Mouse (Mus musculus): ENCODE results near the gene Ptges. TPM values are rescaled to one million over a fixed set of nuclear protein-coding genes. Genes with fewer than 3 reads are reported as not detected.

The Ptges gene
- total RNA-seq, 2 experiments from 2014 or later: 1.9 to 3.2 TPM

GRCm38 (mm10) chr2:30862081-30862480 is 67.6 kb downstream of the Ptges start:
- DNase-seq: no peak
- intact Hi-C loops (cut with DNase I): no loop called here

GRCm38 (mm10) chr2:30859782-30860181 is 69.9 kb downstream of the Ptges start:
- intact Hi-C loops (cut with DNase I): no loop called here
- DNase-seq: no peak

DNA sequence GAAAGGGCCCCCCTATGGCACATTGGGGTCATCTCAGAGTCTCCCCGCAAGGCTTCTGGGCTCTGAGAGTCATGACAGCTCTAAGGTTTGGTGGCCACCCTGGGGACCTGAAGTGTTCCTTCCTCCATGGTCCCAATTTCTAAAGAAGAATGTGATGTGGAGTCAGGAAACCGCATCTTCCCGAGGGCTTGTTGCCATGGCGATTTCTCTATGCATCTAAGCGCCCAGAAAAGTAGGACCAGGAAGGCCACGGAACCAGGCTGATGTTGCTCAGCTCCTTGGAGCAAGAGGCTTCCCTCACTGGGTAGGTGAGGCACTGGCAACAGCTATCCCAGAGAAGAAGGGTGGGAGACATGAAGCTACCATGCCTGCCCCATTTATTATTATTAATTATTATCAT is 72.6 kb downstream of the Ptges start:
- intact Hi-C loops (cut with DNase I): no loop called here
- DNase-seq: no peak

DNA sequence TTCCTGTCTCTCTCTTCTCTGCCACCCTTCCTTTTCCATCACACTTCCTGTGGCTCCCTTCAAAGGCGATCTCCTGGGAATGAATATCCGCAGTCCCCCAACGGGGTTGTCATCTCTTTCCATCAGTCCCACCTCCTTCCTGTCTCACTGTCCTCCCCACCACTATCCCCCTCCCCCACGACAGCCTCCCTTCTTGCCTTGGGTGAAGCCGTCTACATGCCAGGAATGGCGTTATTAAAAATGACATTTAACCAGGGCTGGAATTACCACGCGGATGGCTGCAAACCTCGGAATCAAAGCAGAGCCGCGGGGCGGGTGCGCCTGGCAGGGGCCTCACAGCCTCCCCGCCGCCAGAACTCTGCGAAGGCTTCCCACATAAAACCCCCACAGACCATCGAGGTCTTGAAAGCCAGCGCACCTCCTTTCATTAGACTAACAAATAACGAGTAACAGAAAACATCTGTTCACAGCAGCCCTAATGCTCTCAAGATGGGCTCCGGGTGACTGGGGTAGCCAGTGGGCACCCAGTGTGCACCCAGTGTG is 76.8 kb downstream of the Ptges start:
- peak in 1 of 2 experiments; percentile 13 for DNase-seq
- intact Hi-C loops (cut with DNase I): no loop called here

GRCm38 (mm10) chr2:30850581-30850980 is 79.1 kb downstream of the Ptges start:
- intact Hi-C loops (cut with DNase I): no loop called here
- DNase-seq: no peak

GRCm38 (mm10) chr2:30848184-30848583 is 81.5 kb downstream of the Ptges start:
- DNase-seq: no peak
- intact Hi-C loops (cut with DNase I): no loop called here

DNA sequence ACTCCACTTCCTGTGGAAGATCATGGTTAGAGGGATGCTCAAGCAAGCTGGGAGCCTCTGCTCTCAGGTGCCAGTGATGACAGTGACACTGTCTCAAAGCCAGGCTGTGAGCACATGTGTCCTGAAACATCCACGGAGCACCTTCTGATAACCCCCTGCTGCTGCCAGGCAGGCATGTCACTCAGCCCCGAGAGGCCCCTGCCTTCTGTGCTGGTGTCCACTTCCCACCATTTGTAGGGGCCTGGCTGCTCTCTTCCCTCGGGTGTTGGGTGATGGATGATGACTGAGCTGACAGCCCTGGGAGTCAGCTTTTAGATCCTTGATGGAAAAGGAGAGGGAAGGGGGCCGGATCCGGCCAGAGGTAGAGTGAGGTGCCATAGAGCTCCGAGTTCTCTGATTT is 82.9 kb downstream of the Ptges start:
- intact Hi-C loops (cut with DNase I): no loop called here
- no peak for DNase-seq

GRCm38 (mm10) chr2:30846236-30846635 is 83.4 kb downstream of the Ptges start:
- DNase-seq: no peak
- intact Hi-C loops (cut with DNase I): no loop called here

- intact Hi-C loops (cut with DNase I): no loop called here
- DNase-seq: peak; percentile 47 to 52
Measured at GRCm38 (mm10) chr2:30845152-30846070, 84.3 kb downstream of the Ptges start.

GRCm38 (mm10) chr2:30842615-30843014 is 87.0 kb downstream of the Ptges start:
- intact Hi-C loops (cut with DNase I): no loop called here
- no peak for DNase-seq

Other genes with a start within 250 kb of the Ptges start
- gene 1700001O22Rik, start 126.2 kb downstream of the Ptges start, total RNA-seq (2021): 1 to 10 TPM in 1 of 2 experiments, under 1 TPM in 1; 0.57 to 1.0 TPM
- gene Ntmt1, start 122.0 kb downstream of the Ptges start, total RNA-seq (2021): 10 to 100 TPM; 30.0 to 34.5 TPM
- gene Asb6, start 99.5 kb downstream of the Ptges start, total RNA-seq (2021): 1 to 10 TPM; 7.9 to 9.0 TPM
- 1 to 10 TPM in 1 of 2 experiments, under 1 TPM in 1; 0.80 to 1.2 TPM for gene Prrx2, start 94.9 kb downstream of the Ptges start, total RNA-seq (2021)
- 10 to 100 TPM; 25.0 to 26.1 TPM for gene Tor1b, start 23.1 kb upstream of the Ptges start, total RNA-seq (2021)
- 10 to 100 TPM; 13.5 to 13.9 TPM for gene Tor1a, start 38.1 kb upstream of the Ptges start, total RNA-seq (2021)
- gene BC005624, start 52.3 kb upstream of the Ptges start, total RNA-seq (2021): 10 to 100 TPM; 18.4 to 18.7 TPM
- gene Usp20, start 52.4 kb upstream of the Ptges start, total RNA-seq (2021): 10 to 100 TPM; 55.6 to 56.6 TPM
- gene Fnbp1, start 212.1 kb upstream of the Ptges start, total RNA-seq (2021): 10 to 100 TPM; 49.5 to 51.9 TPM
- 10 to 100 TPM; 39.2 to 41.7 TPM for gene Gpr107, start 222.5 kb upstream of the Ptges start, total RNA-seq (2021)